Mouse (Mus musculus) G1E (cell line): ENCODE results near the gene Hibch.

Experiments used
- CTCF ChIP-seq: IDR thresholded peaks from 2 replicates; pipeline ENCODE4 v1.5.1; 2012; ENCODE audit warnings: low read depth, low read length, inconsistent platforms, mixed read lengths
- GATA1 ChIP-seq: IDR thresholded peaks from 2 replicates; pipeline ENCODE4 v1.6.1; 2012; ENCODE audit warnings: borderline replicate concordance, low read length, inconsistent platforms, mixed read lengths
- GATA2 ChIP-seq: IDR thresholded peaks from 2 replicates; pipeline ENCODE4 v1.6.1; 2012; ENCODE audit warnings: low read depth, low read length, inconsistent platforms, borderline replicate concordance
- POLR2AphosphoS5 ChIP-seq: IDR thresholded peaks from 2 replicates; pipeline ENCODE4 v1.6.1; 2012; ENCODE audit warnings: low read depth, low read length, inconsistent platforms; ENCODE audit not compliant: insufficient replicate concordance
- TAL1 ChIP-seq: conservative IDR thresholded peaks from 2 replicates; pipeline ENCODE4 v1.6.1; 2012; ENCODE audit warnings: low read depth, low read length, inconsistent platforms, mixed read lengths

GRCm38 (mm10) chr1:52816232-52816891, 28.4 kb upstream of the Hibch start:
- no peak for TF ChIP-seq GATA1
- no peak for TF ChIP-seq POLR2AphosphoS5
- no peak for TF ChIP-seq CTCF
- TF ChIP-seq TAL1 = no peak
- no peak for TF ChIP-seq GATA2
